Mouse (Mus musculus) kidney, embryonic 14.5 days (tissue): ENCODE measurements at regions not wholly inside any gene's neighbourhood (a gene's known extent, or its start where the extent isn't known, plus 50 kb on each side); places are given as distances from the start of the nearest gene placed in this dataset.
"Not testable (repeated sequence)": the region's sequence is repeated elsewhere in the genome, so short reads cannot be mapped to it uniquely, and the experiment has no call there.

Experiments used
- ATAC-seq: fragments of 200-750 bp; cut with Nextera tagmentation; 2 replicates; pipeline ENCODE4 v1.8.0; 2017; ENCODE audit warnings: moderate number of reproducible peaks, mild to moderate bottlenecking, moderate TSS enrichment, moderate library complexity; ENCODE audit not compliant: low FRiP score, low TSS enrichment
- H3K27ac ChIP-seq: fragments of 300-500 bp; sonication (generic); 2 replicates; pipeline ENCODE4 v1.5.1; 2014; ENCODE audit warnings: low read depth, mild to moderate bottlenecking, low read length, moderate library complexity, mixed read lengths
- H3K27me3 ChIP-seq: fragments of 300-500 bp; sonication (generic); 2 replicates; pipeline ENCODE4 v1.6.1; 2014; ENCODE audit warnings: mild to moderate bottlenecking, low read length; ENCODE audit not compliant: control insufficient read depth, insufficient read depth
- H3K36me3 ChIP-seq: fragments of 300-500 bp; sonication (generic); 2 replicates; pipeline ENCODE4 v1.6.1; 2014; ENCODE audit warnings: low read length, mixed read lengths; ENCODE audit not compliant: control insufficient read depth, insufficient read depth
- H3K4me1 ChIP-seq: fragments of 300-500 bp; sonication (generic); 2 replicates; pipeline ENCODE4 v1.6.1; 2014; ENCODE audit warnings: low read length, mixed read lengths; ENCODE audit not compliant: control insufficient read depth, insufficient read depth
- H3K4me2 ChIP-seq: fragments of 300-500 bp; sonication (generic); replicated peaks from 2 replicates; pipeline ENCODE4 v1.6.1; 2014; ENCODE audit warnings: low read depth, mild to moderate bottlenecking, low read length
- H3K4me3 ChIP-seq: fragments of 300-500 bp; sonication (generic); 2 replicates; pipeline ENCODE4 v1.5.1; 2014; ENCODE audit warnings: mild to moderate bottlenecking, low read length
- H3K9ac ChIP-seq: fragments of 300-500 bp; sonication (generic); 2 replicates; pipeline ENCODE4 v1.6.1; 2014; ENCODE audit warnings: low read depth, mild to moderate bottlenecking, low read length, moderate library complexity
- H3K9me3 ChIP-seq: fragments of 300-500 bp; sonication (generic); 2 replicates; pipeline ENCODE4 v1.6.1; 2016; ENCODE audit warnings: low read length; ENCODE audit not compliant: control insufficient read depth
- WGBS: fragments of 180-500 bp; shearing (Covaris S2); extraction: QIAGEN DNeasy Blood & Tissue Kit; methylation state at CpG from one replicate; pipeline ENCODE4 v1.1.7; 2014; 5-methylcytosine and 5-hydroxymethylcytosine counted together

DNA sequence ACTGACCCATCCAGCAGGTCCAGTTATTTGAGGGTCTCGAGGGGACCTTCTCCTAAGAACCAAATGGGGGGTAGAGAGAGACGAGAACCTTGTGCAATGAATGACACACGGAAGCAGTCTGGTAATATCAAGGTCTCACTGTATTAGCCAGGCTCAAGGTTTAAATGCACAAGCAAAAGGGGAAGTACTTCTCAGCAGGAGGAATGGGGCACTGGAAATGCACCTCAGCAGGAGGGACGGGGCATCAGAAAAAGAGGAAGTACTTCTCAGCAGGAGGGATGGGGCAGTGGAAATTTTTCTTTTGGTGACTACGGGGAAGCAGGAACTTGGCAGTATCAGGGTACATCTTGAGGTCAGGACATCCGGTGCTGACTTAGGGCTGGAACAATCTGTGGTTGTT is 74.9 kb upstream of the Vmn1r3 start:
- WGBS, result 85% methylated on average over 6 of the region's 6 CpGs
- ATAC-seq, H3K4me3 ChIP-seq, H3K27me3 ChIP-seq, H3K36me3 ChIP-seq, H3K4me1 ChIP-seq, H3K9ac ChIP-seq, H3K27ac ChIP-seq, H3K9me3 ChIP-seq, H3K4me2 ChIP-seq: not testable (repeated sequence)

DNA sequence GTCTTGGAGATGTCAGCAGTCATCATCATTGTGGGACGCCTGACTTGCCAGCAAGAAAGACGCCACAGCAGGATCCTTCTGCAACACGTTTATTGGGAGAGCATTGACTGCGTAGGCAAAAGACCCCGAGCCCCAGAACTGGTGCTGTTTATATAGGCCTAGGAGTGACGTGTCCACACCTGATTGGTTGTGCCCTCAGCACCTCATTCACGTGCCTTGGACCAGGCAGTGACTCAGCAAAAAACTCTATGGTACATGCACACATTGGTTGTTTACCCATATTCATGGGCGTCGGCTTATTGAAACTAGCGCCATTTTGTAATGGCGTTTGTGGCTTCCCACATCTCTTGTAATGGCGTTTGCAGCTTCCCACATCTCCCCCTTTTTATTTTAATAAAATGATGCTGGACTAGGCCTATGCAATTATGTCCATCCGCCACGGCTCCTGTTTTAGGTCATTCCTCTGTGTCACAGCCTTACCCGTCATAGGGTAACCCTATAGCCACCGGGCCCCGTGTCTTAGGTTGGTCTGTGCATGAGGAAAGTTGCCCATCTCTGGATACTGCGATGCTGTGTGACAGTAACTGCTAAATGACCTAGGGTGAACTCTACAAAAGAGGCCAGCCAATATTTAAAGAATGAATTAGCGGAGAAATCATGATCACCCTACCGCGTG is 67.6 kb upstream of the Vmn1r3 start:
- not testable (repeated sequence) for H3K4me1 ChIP-seq, ATAC-seq, H3K36me3 ChIP-seq, H3K9ac ChIP-seq, H3K4me3 ChIP-seq, H3K4me2 ChIP-seq, H3K27me3 ChIP-seq, H3K27ac ChIP-seq
- WGBS, result 91% methylated on average over 21 of the region's 21 CpGs
- H3K9me3 ChIP-seq, result peaks cover 20% of the 10 kb centered on the region

DNA sequence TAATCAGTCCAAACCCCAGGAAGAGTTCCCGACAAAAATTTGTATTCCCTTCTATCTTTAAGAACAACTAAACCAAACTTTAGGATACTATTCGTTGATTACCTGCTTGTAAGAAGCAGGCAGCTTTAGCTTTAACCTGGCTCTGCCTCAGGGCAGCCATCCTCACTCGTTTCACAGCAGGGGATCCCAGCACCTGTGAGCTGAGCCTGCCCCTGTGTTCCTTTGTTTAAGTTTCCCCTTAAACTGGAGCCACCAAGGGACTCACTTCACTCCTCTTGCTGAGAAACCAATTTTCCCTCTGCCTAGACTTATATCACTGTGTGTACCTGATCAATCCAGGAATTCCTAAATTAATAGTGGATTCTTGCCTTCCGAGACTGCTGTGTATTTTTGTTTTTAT is 65.1 kb upstream of the Vmn1r3 start:
- H3K27me3 ChIP-seq, H3K36me3 ChIP-seq, H3K27ac ChIP-seq, ATAC-seq, H3K4me3 ChIP-seq, H3K4me1 ChIP-seq, H3K9ac ChIP-seq, H3K4me2 ChIP-seq: not testable (repeated sequence)
- peaks cover 20% of the 10 kb centered on the region for H3K9me3 ChIP-seq
- 51% methylated on average over 4 of the region's 4 CpGs for WGBS

DNA sequence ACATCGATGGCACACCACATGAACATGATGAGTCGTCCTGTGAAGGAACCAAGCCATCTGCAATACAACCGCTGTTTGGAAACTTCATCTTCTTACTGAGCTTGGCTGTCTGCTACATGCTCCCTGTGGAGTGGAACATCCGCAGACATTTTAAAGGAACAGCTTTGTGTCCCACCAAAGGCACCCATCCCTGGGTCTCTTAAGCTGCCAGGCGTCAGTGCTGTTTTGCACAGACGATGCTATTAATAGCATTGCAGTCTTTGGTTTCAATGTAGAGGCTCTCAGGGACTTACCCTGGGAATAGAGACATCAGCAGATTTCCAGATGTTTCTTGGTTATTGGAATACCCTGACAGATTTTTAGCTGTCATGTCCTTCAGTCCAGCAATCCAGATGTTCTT is 56.9 kb upstream of the Vmn1r3 start:
- not testable (repeated sequence) for H3K27me3 ChIP-seq, ATAC-seq, H3K36me3 ChIP-seq, H3K27ac ChIP-seq, H3K4me3 ChIP-seq, H3K9me3 ChIP-seq, H3K9ac ChIP-seq, H3K4me1 ChIP-seq, H3K4me2 ChIP-seq
- 79% methylated on average over 6 of the region's 6 CpGs for WGBS

DNA sequence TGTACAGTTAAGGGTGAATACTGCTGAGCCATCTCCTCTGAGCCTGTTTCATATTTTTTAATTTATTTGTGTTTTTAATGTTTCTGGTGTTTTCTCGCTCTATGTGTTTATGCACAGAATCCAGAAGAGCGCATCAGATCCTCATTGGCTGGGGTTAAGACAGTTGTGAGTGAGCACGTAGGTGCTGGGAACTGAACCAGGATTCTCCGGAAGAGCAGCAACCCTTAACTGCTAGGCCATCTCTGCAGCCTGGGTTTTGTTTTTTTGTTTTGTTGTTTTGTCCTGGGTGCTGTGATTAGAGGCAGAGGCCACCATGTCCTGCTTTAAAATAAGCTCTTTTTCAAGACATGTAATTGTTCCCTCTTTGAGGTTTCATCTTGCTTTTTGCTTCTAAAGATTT is 56.2 kb upstream of the Vmn1r3 start:
- H3K4me1 ChIP-seq, H3K36me3 ChIP-seq, H3K27me3 ChIP-seq, H3K9me3 ChIP-seq, ATAC-seq, H3K27ac ChIP-seq, H3K9ac ChIP-seq, H3K4me3 ChIP-seq, H3K4me2 ChIP-seq: not testable (repeated sequence)
- WGBS, result 75% methylated on average over 4 of the region's 4 CpGs

DNA sequence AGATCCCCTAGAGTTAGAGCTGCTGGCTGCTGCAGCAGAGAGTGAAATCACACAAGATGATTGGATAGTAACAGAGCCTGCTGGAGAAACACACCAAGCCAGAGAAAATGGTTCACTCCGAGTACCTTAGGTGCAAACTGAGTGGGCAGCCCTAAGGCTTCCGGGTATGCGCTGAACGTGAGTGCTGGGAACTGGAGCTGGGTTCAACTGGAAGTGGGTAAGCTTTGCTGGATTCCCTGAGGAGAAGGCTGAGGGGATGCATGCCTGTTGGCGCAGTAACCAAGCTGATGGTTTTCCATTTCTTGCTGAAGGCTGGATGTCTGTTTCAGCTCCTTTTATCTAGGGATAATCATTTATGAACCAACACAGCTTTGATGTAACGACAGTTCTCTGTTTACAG is 53.3 kb upstream of the Vmn1r3 start:
- ATAC-seq, H3K4me1 ChIP-seq, H3K9me3 ChIP-seq, H3K9ac ChIP-seq, H3K4me2 ChIP-seq, H3K36me3 ChIP-seq, H3K27ac ChIP-seq, H3K4me3 ChIP-seq, H3K27me3 ChIP-seq: not testable (repeated sequence)
- 70% methylated on average over 6 of the region's 6 CpGs for WGBS

DNA sequence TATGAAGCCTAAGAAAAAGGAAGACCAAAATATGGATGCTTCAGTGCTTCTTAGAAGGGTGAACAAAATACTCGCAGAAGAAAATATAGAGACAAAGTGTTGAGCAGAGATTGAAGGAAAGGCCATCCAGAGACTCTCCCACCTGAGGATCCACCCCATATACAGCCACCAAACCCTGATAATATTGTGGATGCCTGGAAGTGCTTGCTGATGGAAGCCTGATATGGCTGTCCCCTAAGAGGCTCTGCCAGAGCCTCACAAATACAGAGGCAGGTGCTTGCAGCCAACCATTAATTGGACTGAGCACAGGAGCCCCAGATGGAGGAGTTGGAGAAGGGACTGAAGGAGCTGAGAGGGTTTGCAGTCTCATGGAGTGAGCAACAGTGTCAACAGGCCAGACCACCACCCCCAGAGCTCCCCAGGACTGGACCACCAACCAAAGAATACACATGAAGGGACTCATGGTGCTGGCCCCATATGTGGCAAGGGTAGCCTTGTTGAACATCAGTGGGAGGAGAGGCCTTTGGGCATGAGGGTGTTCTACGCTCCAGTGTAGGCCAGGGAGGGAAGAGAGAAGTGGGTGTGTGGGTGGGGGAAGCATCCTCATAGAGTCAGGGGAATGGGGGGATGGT is 51.1 kb upstream of the Vmn1r3 start:
- not testable (repeated sequence) for H3K4me3 ChIP-seq, H3K4me2 ChIP-seq, H3K9me3 ChIP-seq, H3K4me1 ChIP-seq, H3K27ac ChIP-seq, H3K36me3 ChIP-seq, H3K27me3 ChIP-seq, H3K9ac ChIP-seq
- 34% methylated on average over 2 of the region's 2 CpGs for WGBS
- peak; percentile 26; the same call in 1 of the 2 replicates for ATAC-seq
